Mouse (Mus musculus) small intestine, adult 2 months (tissue): ENCODE data around the gene Mllt10.

ENCODE experiments used
- CTCF ChIP-seq: fragments of 200-500 bp; IDR thresholded peaks from 2 replicates; pipeline ENCODE4 v1.5.1; 2012; ENCODE audit warnings: low read depth, mild to moderate bottlenecking, control low read depth, inconsistent platforms, low read length, moderate library complexity, mixed read lengths; ENCODE audit not compliant: insufficient replicate concordance, insufficient read length; ENCODE audit errors: extremely low read depth
- POLR2A ChIP-seq: fragments of 200-500 bp; IDR thresholded peaks from 2 replicates; pipeline ENCODE4 v1.6.1; 2012; ENCODE audit warnings: low read depth, mild to moderate bottlenecking, control low read depth, inconsistent platforms, low read length, moderate library complexity

DNA sequence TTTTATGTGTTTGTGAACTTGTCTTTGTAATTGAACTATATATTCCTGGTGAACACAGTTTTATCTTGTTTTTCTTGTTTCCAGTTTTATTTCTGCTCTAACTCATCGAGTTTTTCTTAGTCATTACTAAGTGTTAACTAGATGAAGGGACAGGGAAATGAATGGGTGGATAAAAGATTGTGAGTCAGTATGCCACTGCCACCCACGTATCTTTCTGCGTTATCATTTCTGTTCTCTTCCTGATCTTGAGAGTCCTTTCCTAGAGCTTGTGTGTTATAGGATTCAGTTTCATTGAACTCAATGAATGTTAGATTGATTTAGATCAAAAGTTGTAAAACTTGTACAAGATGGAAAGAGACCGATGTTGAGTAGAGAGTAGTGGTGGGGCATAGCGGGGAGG lies 125.3 kb downstream of the Mllt10 start:
- TF ChIP-seq POLR2A = no peak
- no peak for TF ChIP-seq CTCF
